Mouse (Mus musculus) left cerebral cortex, adult 8-10 months (tissue): ENCODE measurements at regions not wholly inside any gene's neighbourhood (a gene's known extent, or its start where the extent isn't known, plus 50 kb on each side); places are given as distances from the start of the nearest gene placed in this dataset.

Experiments
- DNase-seq, 2 experiments: peaks; one replicate each; pipeline ENCODE4 v3.0.0; 2022; ENCODE audit warnings: low spot score in 2 of 2

DNA sequence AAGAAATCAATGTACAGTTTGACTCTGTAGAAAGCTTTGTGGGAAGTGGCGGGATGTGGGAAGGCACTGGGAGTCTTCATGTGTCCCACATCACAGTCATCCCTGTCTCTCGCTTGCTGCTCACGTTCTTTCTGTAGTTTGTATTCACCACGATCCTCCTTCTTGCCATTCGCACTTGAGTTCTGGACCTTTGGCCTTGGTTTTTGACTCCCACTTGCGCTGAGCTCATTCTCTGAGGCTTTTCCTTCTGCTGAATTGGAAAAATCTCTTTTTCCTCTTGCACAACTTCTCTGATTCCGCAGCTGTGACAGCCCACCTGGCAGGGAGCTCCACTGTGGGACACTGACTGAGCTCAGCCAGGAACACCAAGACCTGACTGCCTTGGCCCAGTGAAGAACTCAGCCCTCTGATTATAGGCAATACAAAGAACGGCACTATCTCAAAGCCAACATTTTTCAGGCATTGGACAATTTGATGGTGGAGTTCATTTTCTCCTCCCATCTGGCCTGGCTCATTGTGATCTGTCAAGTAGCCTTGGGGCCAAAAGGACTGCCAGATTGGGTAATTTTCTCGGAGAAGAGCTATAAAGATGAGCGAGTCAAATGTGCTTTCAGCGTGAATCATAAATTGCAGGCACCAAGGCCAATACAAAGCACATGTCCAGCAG lies 299.9 kb downstream of the Plpp3 start:
- no peak for DNase-seq

- DNase-seq = no peak
Measured at GRCm38 (mm10) chr4:105459991-105460688, 303.0 kb downstream of the Plpp3 start.

- DNase-seq = no peak
Measured at GRCm38 (mm10) chr4:105460689-105461005, 303.5 kb downstream of the Plpp3 start.

- no peak for DNase-seq
Measured at GRCm38 (mm10) chr4:105467811-105468210, 310.7 kb downstream of the Plpp3 start.

DNA sequence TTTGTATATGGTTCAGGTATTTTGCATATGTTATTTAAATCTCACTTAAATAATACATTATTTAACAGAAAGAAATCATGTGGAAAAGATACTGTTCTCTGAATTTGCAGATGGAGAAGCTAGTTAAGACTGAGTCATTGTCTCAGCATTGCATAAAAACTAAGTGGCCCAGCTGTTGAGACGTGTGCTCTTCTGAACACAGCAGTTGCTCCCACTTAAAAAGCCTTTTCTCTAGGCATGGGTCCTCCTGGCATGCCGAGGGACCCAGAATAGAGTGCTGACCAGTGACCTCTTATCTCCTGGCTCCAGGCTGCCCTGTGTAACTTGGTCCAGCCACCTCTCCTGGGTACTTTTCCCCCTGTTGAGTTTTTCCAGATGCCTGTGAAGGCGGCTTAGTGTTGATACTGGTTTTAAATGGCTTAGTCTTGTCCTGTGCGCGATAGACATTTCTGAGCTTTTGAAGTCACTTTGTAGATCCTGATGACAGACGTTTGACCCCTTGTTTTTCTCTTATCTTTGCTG lies 312.2 kb downstream of the Plpp3 start:
- no peak for DNase-seq

- peak; percentile 10 to 37 for DNase-seq
Measured at GRCm38 (mm10) chr4:105474765-105475560, 314.7 kb upstream of the Gm12728 start.

- no peak for DNase-seq
Measured at GRCm38 (mm10) chr4:105476332-105476731, 313.3 kb upstream of the Gm12728 start.

GRCm38 (mm10) chr4:105486376-105486775 lies 303.3 kb upstream of the Gm12728 start:
- no peak for DNase-seq

- no peak for DNase-seq
Measured at GRCm38 (mm10) chr4:105496176-105496575, 293.5 kb upstream of the Gm12728 start.

DNA sequence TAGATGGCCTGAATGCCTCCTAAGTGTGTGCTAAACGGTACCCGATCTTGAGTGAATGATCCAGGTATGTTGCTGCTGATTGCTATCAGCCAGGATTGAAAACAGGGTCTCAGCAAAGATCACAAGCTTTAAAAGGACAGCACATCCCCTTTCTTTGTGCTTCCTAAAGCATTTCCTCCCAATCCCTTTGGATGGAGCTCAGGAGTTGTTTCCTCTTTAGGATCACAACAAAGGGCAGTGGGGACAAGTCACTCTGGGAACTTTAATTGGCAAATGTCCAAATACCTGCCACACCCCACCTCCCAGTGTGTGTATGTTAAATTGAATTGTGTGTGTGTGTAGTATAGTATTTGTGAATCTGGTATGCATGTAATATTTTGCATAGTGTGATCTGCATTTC lies 283.5 kb upstream of the Gm12728 start:
- no peak for DNase-seq

DNA sequence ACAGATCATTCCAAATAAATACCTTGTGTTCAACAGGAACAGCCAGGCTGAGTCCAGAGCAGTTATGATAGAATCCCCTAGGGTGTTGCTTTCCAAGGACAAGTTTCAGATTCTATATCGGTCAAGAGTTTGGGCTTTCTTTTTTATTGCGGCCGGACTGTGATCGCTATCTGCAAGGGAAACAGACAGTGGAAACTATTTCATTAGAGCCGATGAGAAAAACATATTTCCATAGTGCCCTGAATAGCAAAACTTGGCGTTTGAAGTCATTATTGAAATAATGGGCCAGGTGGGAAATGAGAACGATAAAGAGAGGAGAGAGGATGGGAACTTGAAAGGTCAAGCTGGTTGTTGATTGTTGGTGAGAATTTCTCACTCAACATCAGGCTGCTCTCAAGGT lies 282.4 kb upstream of the Gm12728 start:
- no peak for DNase-seq

DNA sequence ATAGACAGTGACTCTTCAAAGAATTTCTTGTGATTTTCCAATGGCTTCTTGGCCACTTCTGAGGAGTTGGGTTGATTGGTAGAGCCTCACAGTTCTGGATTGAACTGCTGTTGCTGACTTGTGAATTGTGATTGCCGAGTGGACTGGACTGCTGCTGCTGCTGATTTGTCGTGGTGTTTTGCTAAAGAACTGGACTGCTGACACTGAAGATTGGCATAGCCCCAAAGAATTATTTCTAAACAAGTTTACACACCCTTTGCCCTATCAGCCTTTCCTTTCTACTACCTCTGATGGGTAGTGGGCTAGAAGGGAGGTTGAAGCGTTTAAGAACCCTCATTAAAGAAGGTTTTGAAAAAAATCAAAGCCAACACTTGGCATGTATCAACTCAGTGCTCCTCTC lies 280.6 kb upstream of the Gm12728 start:
- no peak for DNase-seq

DNA sequence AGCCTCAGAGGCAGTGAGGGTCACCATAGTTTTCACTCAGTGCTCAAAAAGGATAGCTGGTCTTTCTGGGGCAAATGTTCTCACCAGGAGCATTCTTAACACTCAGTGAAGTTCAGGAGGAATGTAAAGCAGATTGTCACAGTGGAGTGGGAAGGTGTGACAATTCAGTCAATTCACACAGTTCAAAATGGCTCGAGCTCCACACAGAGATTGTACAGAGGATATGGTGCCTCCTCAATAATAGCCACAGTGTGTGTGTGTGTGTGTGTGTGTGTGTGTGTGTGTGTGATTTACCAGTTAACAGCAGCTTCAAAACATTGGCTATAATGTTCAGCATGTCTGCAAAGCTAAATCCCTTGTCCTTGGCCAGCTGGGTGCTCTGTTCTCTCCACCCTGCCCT lies 279.3 kb upstream of the Gm12728 start:
- peak in 1 of 2 experiments; percentile 8 for DNase-seq

GRCm38 (mm10) chr4:105525135-105525534 lies 264.5 kb upstream of the Gm12728 start:
- no peak for DNase-seq

DNA sequence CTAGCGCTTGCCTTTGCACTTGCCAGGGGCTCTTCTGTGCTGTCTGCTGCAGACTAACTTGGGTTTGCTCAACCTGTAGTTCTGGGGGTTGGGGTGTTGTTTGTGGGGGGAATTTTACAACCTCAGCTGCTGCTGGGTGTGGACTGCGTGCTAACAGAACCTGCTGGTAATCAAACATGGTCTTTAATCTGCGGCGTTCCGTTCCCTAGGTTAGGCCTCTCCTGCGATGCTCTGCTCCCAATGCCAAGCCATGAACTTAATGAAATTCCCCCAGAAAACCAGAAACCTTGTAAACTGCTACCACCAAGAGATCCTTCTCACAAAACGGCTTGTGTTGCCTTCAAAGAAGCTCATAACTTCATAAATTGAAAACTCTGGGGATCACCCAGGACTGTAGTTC lies 262.9 kb upstream of the Gm12728 start:
- DNase-seq = no peak

DNA sequence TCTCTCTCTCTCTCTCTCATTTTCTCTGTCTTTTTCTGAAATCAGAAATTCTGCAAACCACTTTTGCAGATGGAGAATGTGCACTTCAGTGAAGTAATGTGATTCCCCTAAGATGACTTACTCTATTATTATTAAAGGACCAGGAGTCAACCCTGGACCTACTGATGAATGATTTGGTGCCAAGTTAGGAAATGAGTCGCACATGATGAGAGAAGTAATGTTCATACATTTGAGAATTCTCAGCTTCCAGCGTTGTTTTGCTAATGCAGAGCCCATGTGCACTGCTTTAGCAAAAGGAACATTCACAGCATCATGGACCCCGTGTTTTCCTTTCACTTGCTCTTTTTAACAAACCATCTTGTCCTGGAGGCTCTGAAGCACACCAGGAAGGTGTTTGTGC lies 262.4 kb upstream of the Gm12728 start:
- no peak for DNase-seq

- DNase-seq = no peak
Measured at GRCm38 (mm10) chr4:105531651-105532425, 257.8 kb upstream of the Gm12728 start.

DNA sequence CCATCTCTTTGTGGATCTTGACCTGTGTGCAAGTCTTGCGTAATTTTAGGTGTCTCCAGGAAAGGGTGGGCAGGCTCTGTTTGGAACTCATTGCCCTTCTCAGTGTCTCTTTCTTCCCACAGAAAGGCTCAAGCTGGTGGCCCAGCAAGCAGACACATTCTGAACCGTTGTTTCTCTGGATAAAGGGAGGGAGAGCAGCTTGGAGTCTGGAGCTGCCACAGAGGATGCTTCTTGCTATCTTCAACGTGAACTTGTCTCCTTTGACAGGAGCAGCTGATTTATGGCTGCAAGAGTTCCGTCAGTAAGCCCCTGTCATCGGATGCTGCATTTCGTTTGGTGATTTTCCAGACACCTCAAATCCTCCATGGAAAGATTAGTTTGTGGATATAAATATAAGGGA lies 254.2 kb upstream of the Gm12728 start:
- no peak for DNase-seq

DNA sequence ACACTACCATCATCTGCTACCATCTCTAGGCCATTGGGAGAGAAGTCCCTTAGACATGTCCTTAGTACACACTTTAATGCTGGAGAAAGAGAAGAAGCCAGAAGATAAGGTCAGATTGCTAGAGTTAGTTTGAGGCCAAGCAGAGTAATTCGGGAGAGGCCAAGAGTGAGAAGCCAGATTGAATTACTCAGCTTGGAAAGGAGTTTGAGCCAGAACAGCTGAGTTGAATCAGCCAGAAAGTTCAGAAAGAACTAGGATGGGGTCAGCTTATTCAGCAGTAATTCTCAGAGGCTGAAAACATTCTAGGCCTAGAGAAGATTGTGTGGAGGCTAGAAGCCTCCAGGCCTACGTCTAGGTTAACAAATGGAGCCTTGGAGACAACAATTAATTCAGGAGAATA lies 244.2 kb upstream of the Gm12728 start:
- no peak for DNase-seq

- DNase-seq = no peak
Measured at GRCm38 (mm10) chr4:105549744-105550440, 239.8 kb upstream of the Gm12728 start.
